Mouse (Mus musculus) brain, embryonic 14.5 days (tissue): ENCODE data around the gene Zfp981.

Source experiments
- CTCF ChIP-seq: fragments of 200-500 bp; IDR thresholded peaks from 2 replicates; pipeline ENCODE4 v1.5.1; 2012; ENCODE audit warnings: inconsistent platforms, mild to moderate bottlenecking, moderate library complexity, borderline replicate concordance; ENCODE audit not compliant: insufficient read depth, insufficient read length; ENCODE audit errors: extremely low read depth
- POLR2A ChIP-seq: fragments of 200-500 bp; IDR thresholded peaks from 2 replicates; pipeline ENCODE4 v1.6.1; 2012; ENCODE audit warnings: mild to moderate bottlenecking, inconsistent platforms, borderline replicate concordance; ENCODE audit not compliant: poor library complexity, insufficient read depth, insufficient read length, severe bottlenecking; ENCODE audit errors: extremely low read depth

DNA sequence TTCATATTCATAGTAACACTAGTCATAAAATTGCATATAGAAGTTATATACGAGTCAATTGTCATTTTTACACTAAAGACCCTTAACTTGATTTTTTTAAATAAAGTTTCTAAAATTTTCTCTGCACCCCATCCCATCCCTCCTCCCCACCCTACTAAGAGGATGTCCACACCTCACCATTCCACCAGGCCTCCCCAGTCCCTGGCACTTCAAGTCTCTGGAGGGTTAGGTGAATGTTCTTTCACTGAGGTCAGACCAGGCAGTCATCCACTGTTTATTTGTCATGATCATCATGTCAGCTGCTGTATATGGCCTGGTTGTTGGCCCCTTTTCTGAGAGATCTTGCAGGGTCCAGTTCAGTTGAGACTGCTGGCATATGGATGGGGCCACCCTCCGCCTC lies 18.9 kb downstream of the Zfp981 start:
- TF ChIP-seq POLR2A (no peak), CTCF (no peak)
